Mouse (Mus musculus) brain, embryonic 14.5 days (tissue): ENCODE results near the gene Cyp1a2.

ENCODE experiments used
- CTCF ChIP-seq: fragments of 200-500 bp; IDR thresholded peaks from 2 replicates; pipeline ENCODE4 v1.5.1; 2012; ENCODE audit warnings: inconsistent platforms, mild to moderate bottlenecking, moderate library complexity, borderline replicate concordance; ENCODE audit not compliant: insufficient read depth, insufficient read length; ENCODE audit errors: extremely low read depth
- POLR2A ChIP-seq: fragments of 200-500 bp; IDR thresholded peaks from 2 replicates; pipeline ENCODE4 v1.6.1; 2012; ENCODE audit warnings: mild to moderate bottlenecking, inconsistent platforms, borderline replicate concordance; ENCODE audit not compliant: poor library complexity, insufficient read depth, insufficient read length, severe bottlenecking; ENCODE audit errors: extremely low read depth

DNA sequence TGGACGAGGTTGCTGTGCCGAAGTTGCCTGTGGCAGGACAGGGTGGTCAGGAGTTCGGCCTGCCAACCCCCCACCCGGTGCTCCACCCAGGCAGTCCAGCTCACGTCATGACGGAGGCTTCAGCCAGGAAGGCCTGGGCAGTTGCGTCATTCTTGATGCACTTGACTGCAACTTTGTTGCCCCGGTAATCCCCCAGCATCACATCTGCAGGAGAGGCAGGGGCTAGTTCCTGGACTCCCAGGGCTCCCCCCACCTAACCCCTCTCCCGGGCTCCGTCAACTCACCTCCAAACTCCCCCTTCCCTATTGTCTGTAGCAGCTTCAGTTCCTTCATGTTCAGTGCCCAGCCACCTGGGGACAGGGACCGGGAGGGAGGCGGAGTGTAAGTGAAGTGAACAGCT lies 54.8 kb downstream of the Cyp1a2 start:
- no peak for TF ChIP-seq CTCF
- TF ChIP-seq POLR2A, result no peak
